Mouse (Mus musculus): ENCODE results near the gene Dnah7a. TPM values are rescaled to one million over a fixed set of nuclear protein-coding genes. Genes with fewer than 3 reads are reported as not detected.
"Not testable (repeated sequence)": the region's sequence is repeated elsewhere in the genome, so short reads cannot be mapped to it uniquely, and the experiment has no call there.

The Dnah7a gene
- polyA plus RNA-seq, 1 experiment from 2014 or later, result 3.1 TPM

GRCm38 (mm10) chr1:53635641-53636040 lies 70.9 kb downstream of the Dnah7a start:
- not testable (repeated sequence) for H3K4me2 ChIP-seq (replicated peaks); H3K9me3 ChIP-seq; H3K4me3 ChIP-seq; H3K36me3 ChIP-seq; H3K4me1 ChIP-seq; ATAC-seq (ENCODE audit: low FRiP score, low read depth); H3K27me3 ChIP-seq; H3K9ac ChIP-seq; H3K27ac ChIP-seq
- WGBS, result 74% methylated on average over 2 of the region's 2 CpGs

GRCm38 (mm10) chr1:53632040-53632439 lies 74.5 kb downstream of the Dnah7a start:
- not testable (repeated sequence) for H3K9ac ChIP-seq; H3K36me3 ChIP-seq; H3K9me3 ChIP-seq; H3K4me3 ChIP-seq; ATAC-seq (ENCODE audit: low FRiP score, low read depth); H3K27me3 ChIP-seq; H3K27ac ChIP-seq; H3K4me2 ChIP-seq (replicated peaks); H3K4me1 ChIP-seq

GRCm38 (mm10) chr1:53630011-53630410 lies 76.6 kb downstream of the Dnah7a start:
- H3K9me3 ChIP-seq, result no peaks in the 10 kb centered on the region
- H3K4me3 ChIP-seq, result no peak overlapping the region
- 68% methylated on average over 6 of the region's 6 CpGs for WGBS
- H3K27ac ChIP-seq, result no peak overlapping the region
- ATAC-seq (ENCODE audit: low FRiP score, low read depth), result no peak
- no peaks in the 10 kb centered on the region for H3K4me1 ChIP-seq
- no peaks in the 10 kb centered on the region for H3K36me3 ChIP-seq
- H3K27me3 ChIP-seq, result no peaks in the 10 kb centered on the region
- H3K4me2 ChIP-seq (replicated peaks), result no peak overlapping the region
- H3K9ac ChIP-seq, result no peak overlapping the region

- no peak overlapping the region for H3K9ac ChIP-seq
- H3K4me2 ChIP-seq (replicated peaks), result no peak overlapping the region
- no peak for ATAC-seq (ENCODE audit: low FRiP score, low read depth)
- H3K27me3 ChIP-seq, result no peaks in the 10 kb centered on the region
- no peaks in the 10 kb centered on the region for H3K4me1 ChIP-seq
- H3K36me3 ChIP-seq, result peaks cover 5% of the 10 kb centered on the region; the same call in 1 of the 2 replicates
- no peak overlapping the region for H3K4me3 ChIP-seq
- peaks cover 6% of the 10 kb centered on the region for H3K9me3 ChIP-seq
- H3K27ac ChIP-seq, result no peak overlapping the region
- WGBS, result 92% methylated on average over 16 of the region's 16 CpGs
Observed at GRCm38 (mm10) chr1:53613486-53613885, 93.1 kb downstream of the Dnah7a start.

- not testable (repeated sequence) for H3K9me3 ChIP-seq; H3K4me2 ChIP-seq (replicated peaks); ATAC-seq (ENCODE audit: low FRiP score, low read depth); H3K36me3 ChIP-seq; H3K9ac ChIP-seq; H3K27ac ChIP-seq; H3K27me3 ChIP-seq; H3K4me1 ChIP-seq; H3K4me3 ChIP-seq
- 28% methylated on average over 1 of the region's 1 CpGs for whole genome bisulfite sequencing
Observed at GRCm38 (mm10) chr1:53581326-53581725, 125.3 kb downstream of the Dnah7a start.

GRCm38 (mm10) chr1:53557918-53558317 lies 148.7 kb downstream of the Dnah7a start:
- not testable (repeated sequence) for H3K4me1 ChIP-seq; H3K9me3 ChIP-seq; H3K27ac ChIP-seq; ATAC-seq (ENCODE audit: low FRiP score, low read depth); H3K9ac ChIP-seq; H3K27me3 ChIP-seq; H3K36me3 ChIP-seq; H3K4me3 ChIP-seq; H3K4me2 ChIP-seq (replicated peaks)
- WGBS, result 87% methylated on average over 3 of the region's 3 CpGs

- not testable (repeated sequence) for H3K9ac ChIP-seq; H3K4me3 ChIP-seq; ATAC-seq (ENCODE audit: low FRiP score, low read depth); H3K4me1 ChIP-seq; H3K4me2 ChIP-seq (replicated peaks); H3K27me3 ChIP-seq; H3K36me3 ChIP-seq; H3K9me3 ChIP-seq; H3K27ac ChIP-seq
- WGBS, result 92% methylated on average over 10 of the region's 10 CpGs
Observed at GRCm38 (mm10) chr1:53547018-53547417, 159.6 kb downstream of the Dnah7a start.

GRCm38 (mm10) chr1:53538356-53538755 lies 168.2 kb downstream of the Dnah7a start:
- 52% methylated on average over 2 of the region's 2 CpGs for WGBS
- 0 out of 2 replicates have a peak, but pooled peaks have one; percentile 66 for ATAC-seq (ENCODE audit: low FRiP score, low read depth)
- H3K27ac ChIP-seq, result not testable (repeated sequence)

GRCm38 (mm10) chr1:53534826-53535225 lies 171.8 kb downstream of the Dnah7a start:
- 63% methylated on average over 1 of the region's 1 CpGs for WGBS
- not testable (repeated sequence) for H3K27ac ChIP-seq; H3K4me1 ChIP-seq; H3K36me3 ChIP-seq; ATAC-seq (ENCODE audit: low FRiP score, low read depth); H3K9ac ChIP-seq; H3K4me2 ChIP-seq (replicated peaks); H3K9me3 ChIP-seq; H3K27me3 ChIP-seq; H3K4me3 ChIP-seq

More at GRCm38 (mm10) chr1:53538356-53538755, 168.2 kb downstream of the Dnah7a start:
- H3K36me3 ChIP-seq; H3K4me3 ChIP-seq; H3K4me1 ChIP-seq; H3K9me3 ChIP-seq; H3K4me2 ChIP-seq (replicated peaks); H3K9ac ChIP-seq; H3K27me3 ChIP-seq: not testable (repeated sequence)

- H3K9me3 ChIP-seq; H3K27ac ChIP-seq; H3K9ac ChIP-seq; H3K36me3 ChIP-seq; H3K27me3 ChIP-seq; ATAC-seq (ENCODE audit: low FRiP score, low read depth); H3K4me2 ChIP-seq (replicated peaks); H3K4me1 ChIP-seq; H3K4me3 ChIP-seq: not testable (repeated sequence)
- 72% methylated on average over 2 of the region's 2 CpGs for WGBS
Observed at GRCm38 (mm10) chr1:53526021-53526420, 180.6 kb downstream of the Dnah7a start.

GRCm38 (mm10) chr1:53473699-53474098 lies 232.9 kb downstream of the Dnah7a start:
- H3K4me1 ChIP-seq, result no peaks in the 10 kb centered on the region
- 76% methylated on average over 4 of the region's 4 CpGs for WGBS
- no peak overlapping the region for H3K4me2 ChIP-seq (replicated peaks)
- no peak overlapping the region for H3K4me3 ChIP-seq
- no peak overlapping the region for H3K27ac ChIP-seq
- no peaks in the 10 kb centered on the region for H3K27me3 ChIP-seq
- ATAC-seq (ENCODE audit: low FRiP score, low read depth), result no peak
- no peaks in the 10 kb centered on the region for H3K9me3 ChIP-seq
- no peak overlapping the region for H3K9ac ChIP-seq
- H3K36me3 ChIP-seq, result no peaks in the 10 kb centered on the region

GRCm38 (mm10) chr1:53472084-53472483 lies 234.5 kb downstream of the Dnah7a start:
- WGBS, result 84% methylated on average over 1 of the region's 1 CpGs
- not testable (repeated sequence) for H3K27me3 ChIP-seq

GRCm38 (mm10) chr1:53467325-53467670 lies 239.3 kb downstream of the Dnah7a start:
- no peak overlapping the region for H3K27ac ChIP-seq
- no peaks in the 10 kb centered on the region for H3K27me3 ChIP-seq
- 47% methylated on average over 2 of the region's 2 CpGs for WGBS
- no peak for ATAC-seq (ENCODE audit: low FRiP score, low read depth)
- H3K4me1 ChIP-seq, result no peaks in the 10 kb centered on the region
- H3K9ac ChIP-seq, result no peak overlapping the region
- no peaks in the 10 kb centered on the region for H3K9me3 ChIP-seq
- H3K4me2 ChIP-seq (replicated peaks), result no peak overlapping the region
- no peaks in the 10 kb centered on the region for H3K36me3 ChIP-seq
- no peak overlapping the region for H3K4me3 ChIP-seq

More at GRCm38 (mm10) chr1:53472084-53472483, 234.5 kb downstream of the Dnah7a start:
- not testable (repeated sequence) for H3K9me3 ChIP-seq; ATAC-seq (ENCODE audit: low FRiP score, low read depth); H3K9ac ChIP-seq; H3K27ac ChIP-seq; H3K4me3 ChIP-seq; H3K4me1 ChIP-seq; H3K36me3 ChIP-seq; H3K4me2 ChIP-seq (replicated peaks)
